Mouse (Mus musculus) forebrain, postnatal 0 days (tissue): ENCODE measurements around the gene Gli2. TPM values are rescaled to one million over a fixed set of nuclear protein-coding genes. Genes with fewer than 3 reads are reported as not detected.

Experiments used
- ATAC-seq: fragments of 200-750 bp; cut with Nextera tagmentation; 2 replicates; pipeline ENCODE4 v1.8.0; 2017; ENCODE audit warnings: mild to moderate bottlenecking, moderate library complexity
- DNase-seq: peaks from one replicate; pipeline ENCODE4 v3.0.0-alpha.2; 2015
- H3K27ac ChIP-seq: fragments of 300-500 bp; sonication (generic); 2 replicates; pipeline ENCODE4 v1.5.1; 2014; ENCODE audit warnings: low read depth, mild to moderate bottlenecking, antibody characterized with exemption, low read length, moderate library complexity, mixed read lengths
- H3K27me3 ChIP-seq: fragments of 300-500 bp; sonication (generic); 2 replicates; pipeline ENCODE4 v1.6.1; 2014; ENCODE audit warnings: mild to moderate bottlenecking, low read length, mixed read lengths; ENCODE audit not compliant: insufficient read depth
- H3K36me3 ChIP-seq: fragments of 300-500 bp; sonication (generic); 2 replicates; pipeline ENCODE4 v1.6.1; 2014; ENCODE audit warnings: mild to moderate bottlenecking, moderate library complexity; ENCODE audit not compliant: insufficient read depth
- H3K4me1 ChIP-seq: fragments of 300-500 bp; sonication (generic); 2 replicates; pipeline ENCODE4 v1.6.1; 2014; ENCODE audit warnings: antibody characterized with exemption; ENCODE audit not compliant: insufficient read depth
- H3K4me2 ChIP-seq: fragments of 300-500 bp; sonication (generic); 2 replicates; pipeline ENCODE4 v1.6.1; 2014; ENCODE audit warnings: low read depth, mild to moderate bottlenecking, moderate library complexity
- H3K4me3 ChIP-seq: fragments of 300-500 bp; sonication (generic); 2 replicates; pipeline ENCODE4 v1.5.1; 2014; ENCODE audit warnings: low read depth, low read length, mixed read lengths
- H3K9ac ChIP-seq: fragments of 300-500 bp; sonication (generic); 2 replicates; pipeline ENCODE4 v1.6.1; 2014; ENCODE audit warnings: mild to moderate bottlenecking
- H3K9me3 ChIP-seq: fragments of 300-500 bp; sonication (generic); 2 replicates; pipeline ENCODE4 v1.6.1; 2016; ENCODE audit warnings: low read length
- CTCF ChIP-seq: sonication (generic); IDR thresholded peaks from 2 replicates; pipeline ENCODE4 v1.5.1; 2016; ENCODE audit warnings: antibody characterized with exemption, control low read depth, low read depth
- WGBS: fragments of 180-500 bp; shearing (Covaris S2); extraction: QIAGEN DNeasy Blood & Tissue Kit; methylation state at CpG from one replicate; pipeline ENCODE4 v1.1.7; 2014; 5-methylcytosine and 5-hydroxymethylcytosine counted together
- polyA plus RNA-seq: library from polyadenylated mRNA; unstranded; fragments of >200 nt; fragmentation: Nextera tagmentation; extraction: Ambion mirVana; gene quantifications from 2 replicates; pipeline ENCODE4 v1.2.1, GENCODE M21; 2015
- total RNA-seq: library from RNA; depleted of rRNA; stranded (reverse); fragments of >200 nt; gene quantifications from 2 replicates; pipeline ENCODE4 v1.2.3, GENCODE M21; 2014

Gli2 gene
- total and polyA plus RNA-seq, 2 experiments from 2014 or later: 1.3 to 4.4 TPM

DNA sequence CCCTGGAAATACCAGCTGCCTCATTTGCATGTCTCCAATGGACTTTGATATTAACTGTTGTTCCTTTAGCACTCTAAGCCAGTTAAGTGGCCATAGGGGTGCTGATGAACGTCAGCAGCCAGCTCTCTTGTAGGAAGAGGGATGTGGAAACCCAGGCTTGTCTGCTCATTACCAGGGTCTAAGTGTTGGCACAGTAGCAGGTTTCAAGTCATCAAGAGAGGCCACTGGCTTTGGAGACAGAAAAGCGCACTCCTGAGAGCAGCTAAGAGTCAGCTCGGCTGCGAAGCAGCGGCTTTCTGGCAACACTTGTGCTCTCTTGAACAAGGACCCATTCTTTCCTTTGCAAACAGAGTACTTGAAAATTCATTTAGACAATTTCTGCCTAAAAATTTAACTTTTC, 148.1 kb downstream of the Gli2 start:
- H3K9me3 ChIP-seq: no peaks in the 10 kb centered on the region
- no peaks in the 10 kb centered on the region for H3K27me3 ChIP-seq
- H3K4me1 ChIP-seq: 0 out of 2 replicates have a peak, but pooled peaks cover 3% of the 10 kb centered on the region
- TF ChIP-seq CTCF: no peak
- ATAC-seq (no peak), DNase-seq (no peak)
- no peak overlapping the region for H3K4me2 ChIP-seq
- WGBS: 36% methylated on average over 5 of the region's 5 CpGs
- H3K4me3 ChIP-seq: no peak overlapping the region
- no peak overlapping the region for H3K9ac ChIP-seq
- no peak overlapping the region for H3K27ac ChIP-seq
- no peaks in the 10 kb centered on the region for H3K36me3 ChIP-seq

GRCm38 (mm10) chr1:118904909-118905308, 148.5 kb downstream of the Gli2 start:
- H3K4me2 ChIP-seq: no peak overlapping the region
- H3K27ac ChIP-seq: no peak overlapping the region
- H3K4me3 ChIP-seq: no peak overlapping the region
- no peak for TF ChIP-seq CTCF
- no peaks in the 10 kb centered on the region for H3K36me3 ChIP-seq
- H3K4me1 ChIP-seq: no peaks in the 10 kb centered on the region
- H3K27me3 ChIP-seq: no peaks in the 10 kb centered on the region
- no peak overlapping the region for H3K9ac ChIP-seq
- WGBS: 40% methylated on average over 9 of the region's 9 CpGs
- no peaks in the 10 kb centered on the region for H3K9me3 ChIP-seq
- DNase-seq: no peak
- ATAC-seq: no peak

DNA sequence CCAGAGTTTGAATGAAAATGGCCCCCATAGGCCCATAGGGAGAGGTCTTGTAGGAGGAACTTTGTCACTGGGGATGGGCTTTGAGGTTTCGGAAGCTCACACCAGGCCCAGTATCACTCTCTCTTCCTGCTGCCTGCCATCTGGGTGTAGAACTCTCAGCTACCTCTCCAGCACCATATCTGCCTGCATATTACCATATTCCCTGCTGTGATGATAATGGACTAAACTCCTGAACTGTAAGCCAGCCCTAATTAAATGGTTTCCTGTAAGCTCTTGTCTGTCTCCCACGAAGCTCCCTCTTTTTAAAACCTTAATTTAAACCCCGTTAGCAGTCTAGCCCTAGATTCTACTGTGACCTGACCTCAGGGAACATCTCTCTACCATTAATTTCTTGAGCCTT, 149.0 kb downstream of the Gli2 start:
- no peaks in the 10 kb centered on the region for H3K4me1 ChIP-seq
- no peak overlapping the region for H3K4me3 ChIP-seq
- no peak for DNase-seq
- no peaks in the 10 kb centered on the region for H3K27me3 ChIP-seq
- H3K9me3 ChIP-seq: no peaks in the 10 kb centered on the region
- H3K27ac ChIP-seq: no peak overlapping the region
- no peaks in the 10 kb centered on the region for H3K36me3 ChIP-seq
- H3K4me2 ChIP-seq: no peak overlapping the region
- no peak for TF ChIP-seq CTCF
- WGBS: 43% methylated on average over 3 of the region's 3 CpGs
- no peak for ATAC-seq
- no peak overlapping the region for H3K9ac ChIP-seq

DNA sequence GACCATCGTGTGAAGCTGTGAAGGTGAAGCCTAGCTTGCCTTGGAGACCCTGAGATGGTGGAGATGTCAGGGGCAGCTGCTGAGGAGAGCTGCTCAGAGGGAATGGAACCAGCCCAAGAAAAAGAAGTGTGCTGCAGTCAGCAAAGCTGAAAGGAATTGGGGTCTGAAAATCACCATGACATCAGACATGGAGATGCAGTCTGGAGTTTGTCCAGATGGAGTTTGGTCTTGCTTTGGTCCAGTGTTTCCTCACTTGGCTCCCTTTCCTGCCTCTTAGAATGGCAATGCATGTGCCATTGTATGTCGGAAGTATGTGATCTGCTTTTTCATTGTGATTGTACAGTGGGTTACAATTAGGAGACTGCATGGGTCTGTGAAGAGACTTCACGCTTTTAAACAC, 149.7 kb downstream of the Gli2 start:
- no peak overlapping the region for H3K27ac ChIP-seq
- DNase-seq: no peak
- H3K27me3 ChIP-seq: no peaks in the 10 kb centered on the region
- TF ChIP-seq CTCF: no peak
- no peaks in the 10 kb centered on the region for H3K4me1 ChIP-seq
- H3K4me3 ChIP-seq: no peak overlapping the region
- H3K4me2 ChIP-seq: no peak overlapping the region
- no peaks in the 10 kb centered on the region for H3K36me3 ChIP-seq
- no peaks in the 10 kb centered on the region for H3K9me3 ChIP-seq
- WGBS: 65% methylated on average over 3 of the region's 3 CpGs
- no peak overlapping the region for H3K9ac ChIP-seq
- no peak for ATAC-seq

GRCm38 (mm10) chr1:118901868-118902586, 151.4 kb downstream of the Gli2 start:
- ATAC-seq: no peak

DNA sequence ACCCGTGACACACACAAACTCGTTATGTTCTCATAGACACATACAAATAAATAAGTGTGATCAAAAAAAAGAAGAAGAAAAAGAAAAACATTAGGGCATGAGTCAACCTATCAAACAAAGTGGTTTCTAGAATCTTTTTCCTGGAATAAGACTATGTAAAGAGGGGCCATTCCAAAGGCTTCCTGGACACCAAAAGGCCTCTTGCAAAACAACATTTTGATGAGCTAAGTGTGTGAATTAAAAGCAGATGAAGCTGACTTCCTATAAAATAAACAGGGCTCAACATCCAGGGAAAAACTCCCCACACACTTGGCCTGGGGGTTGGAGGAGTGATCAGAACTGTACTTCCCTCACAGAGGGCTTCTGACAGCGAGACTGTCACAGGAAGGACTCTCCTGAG, 155.1 kb downstream of the Gli2 start:
- no peaks in the 10 kb centered on the region for H3K4me1 ChIP-seq
- no peak overlapping the region for H3K4me3 ChIP-seq
- no peak overlapping the region for H3K27ac ChIP-seq
- H3K27me3 ChIP-seq: no peaks in the 10 kb centered on the region
- TF ChIP-seq CTCF: no peak
- H3K9ac ChIP-seq: no peak overlapping the region
- no peaks in the 10 kb centered on the region for H3K36me3 ChIP-seq
- H3K9me3 ChIP-seq: no peaks in the 10 kb centered on the region
- no peak overlapping the region for H3K4me2 ChIP-seq
- ATAC-seq (no peak), DNase-seq (no peak)
- 87% methylated on average over 3 of the region's 3 CpGs for WGBS

More at GRCm38 (mm10) chr1:118901868-118902586, 151.4 kb downstream of the Gli2 start:
- no peak for TF ChIP-seq CTCF
- Histone ChIP-seq H3K36me3 (no peaks in the 10 kb centered on the region), H3K4me1 (no peaks in the 10 kb centered on the region), H3K27me3 (no peaks in the 10 kb centered on the region), H3K9me3 (no peaks in the 10 kb centered on the region), H3K4me2 (no peak overlapping the region), H3K9ac (no peak overlapping the region), H3K4me3 (no peak overlapping the region), H3K27ac (no peak overlapping the region)
- no peak for DNase-seq
- 36% methylated on average over 8 of the region's 8 CpGs for WGBS

DNA sequence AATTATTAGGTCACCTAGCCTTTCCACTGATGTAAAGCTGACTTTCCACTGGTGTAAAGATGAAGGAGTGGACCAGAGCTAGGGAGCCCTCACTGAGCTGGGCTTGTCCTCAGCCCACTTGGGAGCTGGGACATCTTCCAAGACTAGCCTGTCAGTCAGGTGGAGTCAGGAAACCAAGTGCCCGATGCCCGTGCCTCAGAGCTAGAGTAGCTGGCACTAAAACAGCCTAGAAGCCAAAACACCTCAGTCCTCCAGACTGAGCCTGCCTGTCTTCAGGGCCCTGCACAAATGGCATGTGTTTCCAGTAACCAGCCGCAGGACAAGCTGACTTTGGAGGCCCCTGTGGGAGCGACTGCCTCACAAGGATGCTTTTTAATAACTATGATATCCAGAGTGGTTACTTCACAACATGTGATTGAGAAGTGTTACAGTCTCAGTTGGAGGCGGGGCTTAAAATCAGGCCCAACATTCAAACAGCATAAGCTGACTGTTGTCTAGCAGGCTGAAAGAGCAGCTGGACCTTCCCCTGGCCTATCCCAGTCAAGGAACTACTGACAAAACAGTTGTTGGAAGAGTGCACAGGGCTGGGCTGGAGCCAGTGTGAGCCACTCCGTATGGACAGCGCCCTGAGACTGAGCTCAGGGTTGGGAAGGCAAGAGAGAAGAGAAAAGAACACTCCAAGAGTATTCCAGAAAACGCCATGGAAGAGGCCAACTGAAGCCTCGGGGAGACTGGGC, 158.2 kb downstream of the Gli2 start:
- H3K36me3 ChIP-seq: no peaks in the 10 kb centered on the region
- DNase-seq: no peak
- H3K4me2 ChIP-seq: no peak overlapping the region
- no peak overlapping the region for H3K9ac ChIP-seq
- TF ChIP-seq CTCF: no peak
- no peaks in the 10 kb centered on the region for H3K27me3 ChIP-seq
- WGBS: 71% methylated on average over 9 of the region's 9 CpGs
- no peaks in the 10 kb centered on the region for H3K9me3 ChIP-seq
- no peak overlapping the region for H3K27ac ChIP-seq
- no peaks in the 10 kb centered on the region for H3K4me1 ChIP-seq
- no peak overlapping the region for H3K4me3 ChIP-seq
- ATAC-seq: peak; percentile 52
